Mouse (Mus musculus): ENCODE results near the gene Rpl9-ps1.

DNA sequence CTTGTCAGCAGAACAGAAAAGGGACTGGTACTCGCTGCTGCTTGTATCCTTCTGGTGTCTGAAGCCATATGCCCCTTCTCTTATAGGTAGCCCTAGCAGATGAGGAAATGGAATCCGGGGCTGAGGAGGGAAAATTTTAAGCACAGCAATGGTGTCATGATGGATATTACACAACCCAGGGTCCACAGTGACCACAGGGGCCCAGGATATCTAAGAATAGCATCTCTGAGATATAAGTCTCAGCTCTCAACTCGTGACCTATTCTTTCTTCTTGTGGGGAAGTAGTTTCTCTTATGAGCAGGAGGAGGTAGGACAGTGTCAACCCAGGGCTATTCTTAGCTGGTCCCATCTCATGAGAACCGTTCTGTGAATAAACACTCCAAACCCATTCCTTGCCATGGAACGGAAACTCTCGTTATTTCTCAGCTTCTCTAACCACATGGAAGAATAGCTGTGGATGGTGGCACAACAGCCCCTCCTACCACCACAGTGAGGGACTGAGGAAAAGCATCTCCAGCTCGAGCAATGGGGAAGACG, 4.0 kb upstream of the Rpl9-ps1 start, which contains the start of gene Ccl3:
- no peak for TF ChIP-seq CTCF (IDR thresholded peaks at IDR 0.05; ENCODE audit: insufficient read depth, low read depth, low read length)
- TF ChIP-seq POLR2A (IDR thresholded peaks at IDR 0.05; ENCODE audit: insufficient read depth, low read depth, low read length) = no peak
